Mouse (Mus musculus) c-Kit-negative CD71-positive TER-119-positive erythroid progenitor cells, embryonic 14.5 days (primary cell): ENCODE data around the gene Cyp3a16.
"Not testable (repeated sequence)": the region's sequence is repeated elsewhere in the genome, so short reads cannot be mapped to it uniquely, and the experiment has no call there.

Source experiments
- DNase-seq: peaks from one replicate; pipeline ENCODE4 v3.0.0-alpha.2; 2013; ENCODE audit warnings: low read depth, low spot score

The Cyp3a16 gene

GRCm38 (mm10) chr5:145469623-145470022 lies at the start of gene Cyp3a16:
TSS of gene Cyp3a16 (minus strand) at chr5:145469723.
- DNase-seq: not testable (repeated sequence)

- no peak for DNase-seq
These were observed 20.8 kb upstream of the Cyp3a16 start for GRCm38 (mm10) chr5:145490300-145490699.

GRCm38 (mm10) chr5:145464304-145465088 lies 5.0 kb downstream of the Cyp3a16 start:
- DNase-seq: no peak

- DNase-seq: no peak
These were observed 7.2 kb downstream of the Cyp3a16 start for GRCm38 (mm10) chr5:145462321-145462720.

- DNase-seq: no peak
These were observed 15.1 kb downstream of the Cyp3a16 start for GRCm38 (mm10) chr5:145454389-145454788.

GRCm38 (mm10) chr5:145433688-145434087 lies 35.8 kb downstream of the Cyp3a16 start:
- DNase-seq: no peak

- no peak for DNase-seq
These were observed 38.5 kb downstream of the Cyp3a16 start for GRCm38 (mm10) chr5:145431004-145431403.

GRCm38 (mm10) chr5:145422287-145422686 lies 47.2 kb downstream of the Cyp3a16 start:
- no peak for DNase-seq

- DNase-seq: not testable (repeated sequence)
These were observed 54.1 kb downstream of the Cyp3a16 start for GRCm38 (mm10) chr5:145415416-145415815.
